Mouse (Mus musculus) left cerebral cortex, postnatal 4 days (tissue): ENCODE data around the gene Tasp1. TPM values are rescaled to one million over a fixed set of nuclear protein-coding genes. Genes with fewer than 3 reads are reported as not detected.
"Not testable (repeated sequence)": the region's sequence is repeated elsewhere in the genome, so short reads cannot be mapped to it uniquely, and the experiment has no call there.

Experiments
- DNase-seq: peaks from one replicate; pipeline ENCODE4 v3.0.0-alpha.2; 2022
- intact Hi-C: fragments of 180-260 bp; cut with DNase I; formaldehyde crosslinking; loops from one replicate; pipeline ENCODE4 v1.15.1; 2025
- total RNA-seq, 2 experiments: library from RNA; stranded (reverse); gene quantifications; 2 replicates each; pipeline ENCODE4 v1.2.3; 2021

Gene Tasp1
- total RNA-seq, 2 experiments from 2014 or later = 22.9 to 23.5 TPM

- intact Hi-C loops = no loop called here
These were observed 6.3 kb downstream of the Tasp1 start for GRCm38 (mm10) chr2:140060092-140060867.

GRCm38 (mm10) chr2:140058125-140058524 is 8.5 kb downstream of the Tasp1 start:
- intact Hi-C loops = no loop called here

More at GRCm38 (mm10) chr2:140060092-140060867, 6.3 kb downstream of the Tasp1 start:
- DNase-seq = no peak

GRCm38 (mm10) chr2:140051607-140052126 is 14.9 kb downstream of the Tasp1 start:
- intact Hi-C loops = no loop called here
- DNase-seq = no peak

More at GRCm38 (mm10) chr2:140058125-140058524, 8.5 kb downstream of the Tasp1 start:
- DNase-seq = no peak

- DNase-seq = no peak
- intact Hi-C loops = no loop called here
These were observed 24.0 kb downstream of the Tasp1 start for GRCm38 (mm10) chr2:140042522-140043131.

GRCm38 (mm10) chr2:140042081-140042480 is 24.5 kb downstream of the Tasp1 start:
- intact Hi-C loops = no loop called here
- no peak for DNase-seq

GRCm38 (mm10) chr2:140037459-140037858 is 29.1 kb downstream of the Tasp1 start:
- intact Hi-C loops = no loop called here
- no peak for DNase-seq

GRCm38 (mm10) chr2:140036854-140037253 is 29.8 kb downstream of the Tasp1 start:
- intact Hi-C loops = no loop called here
- no peak for DNase-seq

GRCm38 (mm10) chr2:140024937-140025336 is 41.7 kb downstream of the Tasp1 start:
- no peak for DNase-seq
- intact Hi-C loops = no loop called here

- no peak for DNase-seq
- intact Hi-C loops = no loop called here
These were observed 59.2 kb downstream of the Tasp1 start for GRCm38 (mm10) chr2:140007406-140007805.

- no peak for DNase-seq
- intact Hi-C loops = no loop called here
These were observed 68.4 kb downstream of the Tasp1 start for GRCm38 (mm10) chr2:139998170-139998569.

GRCm38 (mm10) chr2:139989907-139990306 is 76.7 kb downstream of the Tasp1 start:
- intact Hi-C loops = not testable (repeated sequence)

GRCm38 (mm10) chr2:139967451-139967850 is 99.2 kb downstream of the Tasp1 start:
- no peak for DNase-seq
- intact Hi-C loops = no loop called here

More at GRCm38 (mm10) chr2:139989907-139990306, 76.7 kb downstream of the Tasp1 start:
- not testable (repeated sequence) for DNase-seq

GRCm38 (mm10) chr2:139966288-139966687 is 100.3 kb downstream of the Tasp1 start:
- peak; percentile 30 for DNase-seq
- intact Hi-C loops = no loop called here

- DNase-seq = no peak
- intact Hi-C loops = no loop called here
These were observed 117.8 kb downstream of the Tasp1 start for GRCm38 (mm10) chr2:139948843-139949242.

GRCm38 (mm10) chr2:139937581-139937980 is 129.0 kb downstream of the Tasp1 start:
- intact Hi-C loops = no loop called here
- DNase-seq = no peak

GRCm38 (mm10) chr2:139934577-139934976 is 132.0 kb downstream of the Tasp1 start:
- DNase-seq = no peak
- intact Hi-C loops = no loop called here

GRCm38 (mm10) chr2:139934033-139934572 is 132.5 kb downstream of the Tasp1 start:
- intact Hi-C loops = no loop called here

GRCm38 (mm10) chr2:139932211-139932610 is 134.4 kb downstream of the Tasp1 start:
- intact Hi-C loops = no loop called here
- DNase-seq = no peak

More at GRCm38 (mm10) chr2:139934033-139934572, 132.5 kb downstream of the Tasp1 start:
- DNase-seq = no peak

GRCm38 (mm10) chr2:139924937-139925336 is 141.7 kb downstream of the Tasp1 start:
- DNase-seq = no peak
- intact Hi-C loops = no loop called here

- DNase-seq, intact Hi-C loops: not testable (repeated sequence)
These were observed 145.2 kb downstream of the Tasp1 start for GRCm38 (mm10) chr2:139921395-139921794.

- intact Hi-C loops = no loop called here
- no peak for DNase-seq
These were observed 146.8 kb downstream of the Tasp1 start for GRCm38 (mm10) chr2:139919757-139920156.
